Mouse (Mus musculus): ENCODE results near the gene Fam181a. TPM values are rescaled to one million over a fixed set of nuclear protein-coding genes. Genes with fewer than 3 reads are reported as not detected.
A peak's percentile ranks its signal among the peaks of the same experiment; 100 is the strongest.

The Fam181a gene
- polyA plus RNA-seq, 1 experiment from 2014 or later = 0.13 TPM

GRCm38 (mm10) chr12:103281491-103281890 lies 29.3 kb upstream of the Fam181a start:
- DNase-seq (no peak), ATAC-seq (ENCODE audit: insufficient read depth) (no peak; the same call in 1 of the 2 replicates)
- H3K36me3 ChIP-seq (ENCODE audit: insufficient read depth) = no peaks in the 10 kb centered on the region
- no peaks in the 10 kb centered on the region for H3K4me1 ChIP-seq (ENCODE audit: insufficient read depth)
- no peaks in the 10 kb centered on the region for H3K27me3 ChIP-seq (ENCODE audit: insufficient read depth, low read length)
- TF ChIP-seq CTCF (IDR thresholded peaks at IDR 0.05; ENCODE audit: low read depth) = no peak
- no peaks in the 10 kb centered on the region for H3K9me3 ChIP-seq (ENCODE audit: low read depth, low read length)
- no peak overlapping the region for H3K4me2 ChIP-seq
- H3K27ac ChIP-seq (ENCODE audit: low read depth) = no peak overlapping the region
- WGBS = 31% methylated on average over 2 of the region's 2 CpGs
- H3K9ac ChIP-seq = no peak overlapping the region
- H3K4me3 ChIP-seq (ENCODE audit: low read depth, low read length) = no peak overlapping the region

- H3K27me3 ChIP-seq (ENCODE audit: insufficient read depth, low read length) = no peaks in the 10 kb centered on the region
- TF ChIP-seq CTCF (IDR thresholded peaks at IDR 0.05; ENCODE audit: low read depth) = no peak
- H3K9me3 ChIP-seq (ENCODE audit: low read depth, low read length) = no peaks in the 10 kb centered on the region
- no peak overlapping the region for H3K4me2 ChIP-seq
- 31% methylated on average over 4 of the region's 4 CpGs for WGBS
- H3K4me1 ChIP-seq (ENCODE audit: insufficient read depth) = no peaks in the 10 kb centered on the region
- H3K9ac ChIP-seq = no peak overlapping the region
- peak; percentile 66; the same call in 1 of the 2 replicates for ATAC-seq (ENCODE audit: insufficient read depth)
- H3K27ac ChIP-seq (ENCODE audit: low read depth) = no peak overlapping the region
- peak; percentile 27 for DNase-seq
- H3K36me3 ChIP-seq (ENCODE audit: insufficient read depth) = no peaks in the 10 kb centered on the region
- H3K4me3 ChIP-seq (ENCODE audit: low read depth, low read length) = no peak overlapping the region
Observed at GRCm38 (mm10) chr12:103281912-103282311, 28.9 kb upstream of the Fam181a start.

DNA sequence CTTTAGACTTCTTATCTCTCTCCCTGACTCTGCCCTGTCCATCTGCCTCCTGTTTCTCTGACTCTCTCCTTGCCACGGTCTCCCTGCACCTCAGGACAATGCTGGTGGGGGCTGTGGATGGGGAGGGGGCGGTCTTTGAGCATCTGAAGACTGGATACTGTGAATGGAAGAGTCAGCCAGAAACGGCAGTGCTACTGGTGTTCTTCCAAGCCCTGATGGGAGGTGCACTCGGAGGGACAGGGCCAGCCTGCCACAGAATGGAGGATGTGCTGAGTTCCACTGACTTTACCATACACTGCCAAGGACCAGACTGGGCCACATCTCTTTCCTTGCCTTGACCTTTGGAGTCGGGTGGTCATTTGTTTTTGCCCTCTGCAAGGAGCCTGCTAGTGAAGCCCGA lies 27.8 kb upstream of the Fam181a start:
- H3K27me3 ChIP-seq (ENCODE audit: insufficient read depth, low read length) = no peaks in the 10 kb centered on the region
- no peak overlapping the region for H3K9ac ChIP-seq
- H3K9me3 ChIP-seq (ENCODE audit: low read depth, low read length) = no peaks in the 10 kb centered on the region
- no peak for DNase-seq
- 58% methylated on average over 6 of the region's 6 CpGs for WGBS
- H3K4me2 ChIP-seq = no peak overlapping the region
- no peaks in the 10 kb centered on the region for H3K4me1 ChIP-seq (ENCODE audit: insufficient read depth)
- no peak for TF ChIP-seq CTCF (IDR thresholded peaks at IDR 0.05; ENCODE audit: low read depth)
- no peak overlapping the region for H3K4me3 ChIP-seq (ENCODE audit: low read depth, low read length)
- ATAC-seq (ENCODE audit: insufficient read depth) = no peak
- no peaks in the 10 kb centered on the region for H3K36me3 ChIP-seq (ENCODE audit: insufficient read depth)
- no peak overlapping the region for H3K27ac ChIP-seq (ENCODE audit: low read depth)

- Histone ChIP-seq H3K27me3 (ENCODE audit: insufficient read depth, low read length) (no peaks in the 10 kb centered on the region), H3K4me3 (ENCODE audit: low read depth, low read length) (no peak overlapping the region), H3K4me2 (no peak overlapping the region), H3K9ac (no peak overlapping the region), H3K36me3 (ENCODE audit: insufficient read depth) (no peaks in the 10 kb centered on the region), H3K9me3 (ENCODE audit: low read depth, low read length) (no peaks in the 10 kb centered on the region), H3K27ac (ENCODE audit: low read depth) (no peak overlapping the region), H3K4me1 (ENCODE audit: insufficient read depth) (no peaks in the 10 kb centered on the region)
- TF ChIP-seq CTCF (IDR thresholded peaks at IDR 0.05; ENCODE audit: low read depth) = no peak
- ATAC-seq (ENCODE audit: insufficient read depth) = no peak
- WGBS = 82% methylated on average over 3 of the region's 3 CpGs
- DNase-seq = no peak
Observed at GRCm38 (mm10) chr12:103283411-103283810, 27.4 kb upstream of the Fam181a start.

DNA sequence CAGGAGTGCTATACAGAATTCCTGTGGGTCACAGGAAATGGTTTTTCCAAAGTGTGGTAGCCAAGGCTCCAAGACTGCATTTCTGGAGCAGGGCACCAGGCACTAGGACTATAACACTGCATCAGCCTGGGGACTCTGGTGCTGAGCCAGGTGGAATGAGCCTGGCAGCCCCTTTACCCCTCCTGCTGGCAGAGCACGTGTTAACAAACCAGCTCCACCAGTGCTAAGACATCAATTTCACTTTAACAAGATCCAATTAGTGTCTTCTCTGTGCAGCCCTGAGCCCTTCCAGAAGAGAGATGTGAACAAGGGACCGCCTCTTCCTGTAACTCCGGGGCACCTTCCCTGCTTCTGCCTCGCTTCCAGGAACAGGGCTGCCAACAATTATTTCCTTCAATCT lies 23.5 kb upstream of the Fam181a start:
- ATAC-seq (ENCODE audit: insufficient read depth) (no peak), DNase-seq (no peak)
- Histone ChIP-seq H3K4me2 (no peak overlapping the region), H3K27ac (ENCODE audit: low read depth) (no peak overlapping the region), H3K4me3 (ENCODE audit: low read depth, low read length) (no peak overlapping the region), H3K9me3 (ENCODE audit: low read depth, low read length) (no peaks in the 10 kb centered on the region), H3K36me3 (ENCODE audit: insufficient read depth) (no peaks in the 10 kb centered on the region), H3K27me3 (ENCODE audit: insufficient read depth, low read length) (no peaks in the 10 kb centered on the region), H3K4me1 (ENCODE audit: insufficient read depth) (no peaks in the 10 kb centered on the region), H3K9ac (no peak overlapping the region)
- 75% methylated on average over 4 of the region's 4 CpGs for WGBS
- no peak for TF ChIP-seq CTCF (IDR thresholded peaks at IDR 0.05; ENCODE audit: low read depth)

GRCm38 (mm10) chr12:103292366-103292765 lies 18.4 kb upstream of the Fam181a start:
- H3K4me2 ChIP-seq = no peak overlapping the region
- WGBS = 75% methylated on average over 3 of the region's 3 CpGs

DNA sequence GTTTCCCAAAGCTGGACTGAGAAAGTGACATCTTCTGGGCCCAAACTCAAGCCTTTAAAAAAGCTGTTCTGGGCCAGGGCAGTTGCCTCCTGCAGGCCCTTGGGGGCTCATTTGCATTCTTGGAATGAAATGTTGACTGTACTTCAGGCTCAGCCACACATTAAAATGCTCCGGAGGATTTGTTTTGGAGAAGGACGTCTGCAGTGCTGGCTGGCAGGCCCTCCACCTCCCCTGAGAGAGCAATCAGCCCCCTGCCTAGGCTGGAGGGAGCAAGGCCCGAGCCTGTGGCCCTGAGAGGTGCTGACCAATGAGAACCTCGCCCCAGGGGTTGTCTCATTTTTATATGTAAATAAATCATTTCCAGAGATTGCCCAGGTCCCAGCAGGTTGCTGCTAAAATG lies 14.5 kb upstream of the Fam181a start:
- Histone ChIP-seq H3K4me2 (no peak overlapping the region), H3K27me3 (ENCODE audit: insufficient read depth, low read length) (no peaks in the 10 kb centered on the region), H3K9me3 (ENCODE audit: low read depth, low read length) (no peaks in the 10 kb centered on the region), H3K27ac (ENCODE audit: low read depth) (no peak overlapping the region), H3K36me3 (ENCODE audit: insufficient read depth) (no peaks in the 10 kb centered on the region), H3K4me3 (ENCODE audit: low read depth, low read length) (no peak overlapping the region), H3K4me1 (ENCODE audit: insufficient read depth) (no peaks in the 10 kb centered on the region), H3K9ac (no peak overlapping the region)
- no peak for ATAC-seq (ENCODE audit: insufficient read depth)
- DNase-seq = no peak
- TF ChIP-seq CTCF (IDR thresholded peaks at IDR 0.05; ENCODE audit: low read depth) = no peak
- WGBS = 10% methylated on average over 4 of the region's 4 CpGs

More at GRCm38 (mm10) chr12:103292366-103292765, 18.4 kb upstream of the Fam181a start:
- ATAC-seq (ENCODE audit: insufficient read depth) = no peak
- Histone ChIP-seq H3K4me1 (ENCODE audit: insufficient read depth) (no peaks in the 10 kb centered on the region), H3K27me3 (ENCODE audit: insufficient read depth, low read length) (no peaks in the 10 kb centered on the region), H3K9me3 (ENCODE audit: low read depth, low read length) (no peaks in the 10 kb centered on the region), H3K36me3 (ENCODE audit: insufficient read depth) (no peaks in the 10 kb centered on the region), H3K27ac (ENCODE audit: low read depth) (no peak overlapping the region), H3K4me3 (ENCODE audit: low read depth, low read length) (no peak overlapping the region), H3K9ac (no peak overlapping the region)
- TF ChIP-seq CTCF (IDR thresholded peaks at IDR 0.05; ENCODE audit: low read depth) = no peak
- DNase-seq = no peak

- no peak overlapping the region for H3K27ac ChIP-seq (ENCODE audit: low read depth)
- 52% methylated on average over 9 of the region's 9 CpGs for WGBS
- H3K36me3 ChIP-seq (ENCODE audit: insufficient read depth) = no peaks in the 10 kb centered on the region
- no peak overlapping the region for H3K4me2 ChIP-seq
- DNase-seq = no peak
- H3K27me3 ChIP-seq (ENCODE audit: insufficient read depth, low read length) = no peaks in the 10 kb centered on the region
- H3K4me1 ChIP-seq (ENCODE audit: insufficient read depth) = no peaks in the 10 kb centered on the region
- no peak for TF ChIP-seq CTCF (IDR thresholded peaks at IDR 0.05; ENCODE audit: low read depth)
- no peaks in the 10 kb centered on the region for H3K9me3 ChIP-seq (ENCODE audit: low read depth, low read length)
- no peak for ATAC-seq (ENCODE audit: insufficient read depth)
- no peak overlapping the region for H3K9ac ChIP-seq
- no peak overlapping the region for H3K4me3 ChIP-seq (ENCODE audit: low read depth, low read length)
Observed at GRCm38 (mm10) chr12:103300493-103300892, 10.3 kb upstream of the Fam181a start.
